Mouse (Mus musculus) retina, adult 2 months (tissue): ENCODE data around the gene Pnma1.
A peak's percentile ranks its signal among the peaks of the same experiment; 100 is the strongest.

Experiments
- DNase-seq: peaks from one replicate; pipeline ENCODE4 v3.0.0-alpha.2; 2012; ENCODE audit warnings: low read depth, low spot score

Gene Pnma1

DNA sequence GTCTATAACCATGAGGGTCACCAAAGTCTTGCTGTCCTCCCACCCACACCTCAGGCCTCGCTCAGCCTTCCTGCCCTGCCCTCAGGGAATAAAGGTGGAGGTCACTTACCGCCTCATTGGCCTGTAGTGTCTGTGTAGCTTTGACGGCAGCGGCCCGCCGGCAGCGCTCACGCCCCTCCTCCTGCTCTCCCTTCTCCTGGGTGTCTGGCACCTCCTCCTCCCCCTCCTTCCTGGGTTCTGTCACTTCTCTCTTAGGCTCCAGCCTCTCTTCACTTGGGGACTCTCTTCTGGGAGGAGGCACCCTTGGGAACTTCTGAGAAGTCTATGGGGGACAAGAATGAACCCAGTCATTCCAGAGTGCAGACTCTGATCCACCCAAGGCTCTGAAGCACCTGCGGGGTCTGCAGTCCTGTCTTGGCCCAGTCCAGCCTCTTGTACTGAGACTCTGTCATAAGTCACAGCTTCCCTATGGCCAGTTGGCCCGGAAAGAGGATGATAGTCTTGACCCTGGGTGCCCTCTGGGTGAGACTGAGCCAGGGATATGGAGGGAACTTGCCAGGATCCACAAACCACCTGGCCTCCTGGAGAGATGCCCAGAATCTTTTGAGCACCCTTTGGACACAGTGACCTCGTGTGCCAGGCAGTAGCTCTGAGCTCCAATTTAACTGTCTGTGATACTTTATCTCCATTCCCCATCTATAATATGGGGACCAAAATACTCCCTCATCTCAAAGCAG is 6.7 kb upstream of the Pnma1 start:
- DNase-seq: no peak

DNA sequence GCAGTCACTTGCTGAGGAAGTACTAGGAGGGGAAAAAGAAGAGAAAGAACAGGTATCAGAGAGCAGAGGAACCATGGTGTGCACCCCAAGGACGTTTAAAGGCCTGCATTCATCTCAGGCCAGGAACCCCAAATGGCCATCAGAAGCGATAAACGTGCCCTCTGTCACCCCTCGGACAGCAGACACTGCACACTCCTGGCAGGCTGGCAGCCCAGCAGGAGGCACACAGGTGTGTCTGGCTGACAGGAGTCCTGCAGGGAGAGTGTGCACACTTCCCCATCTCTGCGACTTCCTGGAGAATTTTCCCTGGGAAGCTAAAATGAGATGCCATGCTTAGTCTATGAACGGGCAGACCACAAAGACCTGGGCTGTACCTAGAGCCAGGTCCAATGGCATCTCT is 5.1 kb upstream of the Pnma1 start:
- no peak for DNase-seq

DNA sequence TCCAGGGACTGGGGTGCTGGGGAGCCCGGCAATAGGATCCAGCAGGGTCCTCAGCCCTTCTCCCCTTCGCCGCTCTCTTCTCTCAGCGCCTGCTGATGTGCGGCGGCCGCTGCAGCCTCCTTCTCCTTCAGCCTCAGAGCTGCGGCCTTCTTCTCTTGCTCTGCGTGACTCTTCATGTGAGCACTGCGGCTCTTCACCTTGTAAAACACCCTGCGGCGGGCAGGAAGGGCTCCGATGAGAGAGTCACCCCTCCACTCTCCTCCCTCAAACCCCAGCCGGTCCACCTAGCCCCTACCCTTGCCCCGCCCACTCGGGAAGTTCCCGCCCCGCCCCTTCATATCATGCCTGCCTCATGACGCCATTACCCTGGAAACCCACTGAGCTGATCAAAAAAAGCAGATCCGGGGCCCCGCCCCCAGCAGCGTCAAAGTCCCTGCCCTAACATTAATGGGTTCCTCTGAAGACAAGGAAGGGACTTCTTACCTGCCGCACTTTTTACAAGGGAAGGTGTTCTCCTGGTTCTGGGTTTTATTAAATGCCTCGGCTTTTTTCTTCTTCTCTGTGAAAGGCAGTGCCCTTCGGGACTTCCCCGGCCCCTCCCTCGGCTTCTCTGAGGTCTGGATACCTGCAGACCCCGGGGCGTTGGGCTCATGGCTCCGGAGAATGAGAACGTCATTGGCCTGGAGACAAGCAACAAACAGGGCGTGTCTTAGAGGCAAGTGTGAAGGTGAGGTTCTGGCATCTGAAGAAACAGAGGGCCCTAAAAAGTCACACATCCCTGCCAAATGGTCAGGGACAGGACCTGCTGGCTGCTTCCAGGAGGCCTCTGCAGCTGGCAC is 4.3 kb upstream of the Pnma1 start:
- no peak for DNase-seq

DNA sequence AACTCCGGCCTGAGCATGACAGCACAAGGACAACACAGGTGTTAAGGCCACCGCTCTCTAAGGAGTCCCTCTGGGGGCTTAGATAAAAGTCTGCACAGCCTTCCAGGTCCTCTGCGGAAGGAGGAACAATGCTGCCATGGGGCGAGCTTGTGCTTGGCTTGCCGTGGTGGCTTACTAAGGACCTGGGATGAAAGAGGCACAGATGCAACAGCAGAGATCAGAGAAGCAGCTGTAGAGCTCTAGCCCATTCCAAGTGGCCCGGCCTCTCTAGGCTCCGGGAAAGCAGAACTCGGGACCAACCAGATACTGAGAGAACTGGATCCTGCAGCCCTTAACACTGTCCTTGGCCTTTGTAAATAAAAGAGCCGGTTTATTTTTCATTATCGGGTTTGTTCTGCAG is 3.6 kb upstream of the Pnma1 start:
- DNase-seq: no peak

DNA sequence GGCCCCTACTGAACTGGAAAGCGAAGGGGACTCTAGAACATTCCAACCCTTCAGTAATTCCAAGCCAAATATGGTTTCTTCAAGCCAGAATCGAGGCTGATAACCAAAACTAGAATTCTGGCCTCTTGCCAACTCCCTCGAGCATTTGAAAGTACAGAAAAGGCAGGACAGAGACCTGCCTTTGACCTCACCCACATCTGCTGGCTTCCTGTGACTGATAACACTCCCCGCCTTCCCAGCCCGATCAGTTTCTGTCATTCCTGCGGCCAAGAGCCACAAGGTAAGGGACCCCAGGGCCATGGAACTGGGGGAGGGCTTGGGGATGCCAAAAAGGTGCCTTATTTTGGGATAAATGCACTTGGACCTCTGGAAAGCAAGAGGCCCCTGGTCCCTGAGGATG is 2.7 kb upstream of the Pnma1 start:
- DNase-seq: no peak

DNA sequence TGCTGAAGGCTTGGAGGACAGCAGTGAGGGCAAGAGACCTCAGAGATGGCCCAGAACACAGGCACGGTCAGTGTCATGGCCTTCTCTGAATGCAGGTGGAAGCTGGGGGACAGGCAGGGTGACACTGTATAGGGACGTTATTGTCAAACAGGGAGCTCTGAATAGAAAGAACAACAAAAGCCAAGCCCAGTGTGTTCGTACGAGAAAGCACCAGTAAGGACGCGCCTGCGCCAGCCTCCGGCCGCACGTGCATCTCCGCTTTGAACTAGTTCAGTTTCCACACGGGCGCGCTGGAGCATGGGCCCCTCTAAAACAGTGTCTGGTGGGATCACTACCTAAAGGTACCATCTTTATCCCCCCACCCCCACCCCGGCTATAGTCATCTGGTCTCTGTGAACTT is 1.7 kb upstream of the Pnma1 start:
- no peak for DNase-seq

DNA sequence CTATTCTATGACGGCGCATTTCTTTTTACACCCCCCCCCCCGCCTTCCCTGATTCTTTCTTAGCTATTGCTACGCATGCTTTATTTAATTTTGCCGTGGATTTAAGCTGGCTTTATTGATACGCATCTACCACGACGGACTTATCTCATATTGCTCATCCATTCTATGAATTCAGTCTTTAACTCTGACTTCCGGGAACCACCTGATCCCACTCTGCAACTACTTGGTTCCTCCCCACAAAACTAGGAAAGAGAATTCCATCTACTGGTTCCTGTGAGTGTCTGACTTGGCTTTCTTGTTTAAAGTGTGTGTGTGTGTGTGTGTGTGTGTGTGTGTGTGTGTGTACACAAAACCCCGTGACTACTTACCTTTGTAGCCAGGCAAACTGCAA is 328 bp upstream of the Pnma1 start:
- DNase-seq: no peak

DNA sequence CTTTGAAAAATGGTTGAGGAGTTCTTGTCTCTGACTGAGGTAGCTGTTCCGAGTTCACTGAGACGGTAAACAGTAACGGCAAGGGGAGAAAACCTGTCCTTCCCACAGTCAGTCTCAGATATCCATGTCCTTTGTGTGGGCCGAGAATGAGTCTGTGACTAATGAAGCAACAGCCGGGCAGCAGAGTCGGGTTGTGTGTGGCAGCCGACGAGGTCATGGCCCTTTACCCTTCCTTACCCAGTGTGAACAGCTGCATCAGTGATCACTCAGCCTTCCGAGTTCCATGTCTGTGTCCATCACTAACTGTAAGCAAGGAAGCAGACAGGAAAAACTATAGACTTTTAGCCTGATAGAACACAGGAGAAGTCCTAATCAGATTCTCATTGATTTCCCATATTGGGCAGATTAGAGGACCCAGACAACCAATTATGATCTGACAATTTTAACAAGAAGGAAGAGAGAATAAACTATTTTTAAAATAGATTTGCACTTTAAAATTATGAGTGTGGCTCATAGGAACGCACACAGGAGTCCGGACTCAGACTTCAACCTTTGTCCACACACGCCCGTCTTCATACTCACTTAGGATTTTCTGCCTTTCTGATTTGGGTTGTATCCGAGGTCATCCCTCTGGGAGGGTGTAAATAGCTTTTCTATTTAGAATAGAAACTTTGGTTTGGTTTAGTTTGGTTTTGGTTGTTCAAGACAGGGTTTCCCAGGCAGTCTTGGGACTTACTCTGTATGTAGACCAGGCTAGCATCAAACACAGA is 5.8 kb downstream of the Pnma1 start:
- DNase-seq: no peak

DNA sequence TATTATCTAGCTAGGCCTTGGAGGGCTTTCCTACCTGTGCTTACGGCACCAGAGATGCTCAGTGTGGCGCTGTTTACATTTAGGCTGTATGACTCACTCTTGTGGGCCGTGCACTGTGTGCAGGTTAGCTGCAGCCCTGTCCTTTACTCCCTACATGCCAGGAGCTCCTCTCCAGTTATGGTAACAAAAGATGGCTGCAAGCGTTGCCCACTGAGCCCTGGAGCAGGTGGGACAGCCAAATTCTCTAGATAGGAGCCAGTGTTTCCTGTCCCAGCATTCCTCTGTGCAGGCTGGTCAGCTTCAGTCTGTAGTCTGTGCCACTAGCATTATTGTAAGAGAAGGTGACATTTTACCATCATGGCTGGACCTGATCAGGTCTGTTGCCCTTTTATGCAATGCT is 7.0 kb downstream of the Pnma1 start:
- no peak for DNase-seq

DNA sequence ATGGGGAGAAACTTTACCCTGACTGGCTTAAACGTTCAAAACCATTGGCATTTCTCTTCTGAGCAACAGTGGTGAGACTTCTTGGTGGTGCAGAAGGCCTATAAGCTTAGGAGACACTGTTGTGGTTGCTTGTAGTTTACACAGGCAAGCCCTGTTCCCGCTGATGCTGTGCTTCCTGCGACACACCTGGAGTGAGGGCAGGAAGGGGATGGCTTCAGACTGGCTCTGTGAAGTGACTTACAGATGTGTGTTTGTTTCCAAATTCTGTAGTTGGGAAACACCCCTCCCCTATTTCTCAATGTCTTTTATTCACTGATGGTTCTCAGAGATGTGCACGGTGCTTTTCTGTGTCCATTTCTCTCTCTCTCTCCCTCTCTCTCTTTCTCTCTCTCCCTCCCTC is 8.2 kb downstream of the Pnma1 start:
- no peak for DNase-seq

DNA sequence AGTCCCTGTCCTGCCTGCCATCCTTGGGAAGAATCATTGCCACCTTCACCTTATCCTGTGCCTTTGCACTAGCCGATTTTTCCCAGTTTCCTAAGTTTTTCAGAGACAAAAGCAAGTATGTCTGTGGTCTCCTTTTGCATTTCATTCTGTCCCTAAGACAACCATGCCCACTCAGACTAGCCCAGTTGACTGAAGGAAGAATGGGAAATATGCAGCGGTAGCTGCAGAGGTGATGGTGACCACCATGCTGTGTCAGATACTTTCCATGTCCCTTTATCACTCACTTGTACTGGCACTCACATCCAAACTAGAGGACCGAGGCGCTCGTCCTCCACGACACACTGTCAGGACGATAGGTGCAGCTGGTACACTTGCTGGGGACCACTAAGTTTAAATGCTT is 11.2 kb downstream of the Pnma1 start:
- DNase-seq: no peak

DNA sequence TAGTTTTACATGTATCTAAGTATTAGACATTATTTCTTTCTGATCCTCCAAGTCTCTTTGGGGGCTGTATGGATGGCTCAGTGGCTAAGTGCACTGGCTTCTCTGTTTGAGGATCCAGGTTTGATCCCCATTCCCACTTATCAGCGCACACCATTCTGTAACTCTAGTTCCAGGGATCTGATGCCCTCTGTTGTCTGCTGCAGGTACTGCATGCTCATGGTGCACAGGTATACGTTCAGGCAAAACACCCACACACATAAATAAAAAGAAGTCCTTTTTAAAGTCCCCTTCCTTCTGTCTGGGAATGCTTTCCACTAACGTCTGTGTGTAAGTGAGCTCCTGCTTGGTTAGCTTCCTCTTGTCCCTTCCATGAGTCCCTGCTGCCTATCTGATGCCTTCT is 16.0 kb downstream of the Pnma1 start:
- DNase-seq: no peak

DNA sequence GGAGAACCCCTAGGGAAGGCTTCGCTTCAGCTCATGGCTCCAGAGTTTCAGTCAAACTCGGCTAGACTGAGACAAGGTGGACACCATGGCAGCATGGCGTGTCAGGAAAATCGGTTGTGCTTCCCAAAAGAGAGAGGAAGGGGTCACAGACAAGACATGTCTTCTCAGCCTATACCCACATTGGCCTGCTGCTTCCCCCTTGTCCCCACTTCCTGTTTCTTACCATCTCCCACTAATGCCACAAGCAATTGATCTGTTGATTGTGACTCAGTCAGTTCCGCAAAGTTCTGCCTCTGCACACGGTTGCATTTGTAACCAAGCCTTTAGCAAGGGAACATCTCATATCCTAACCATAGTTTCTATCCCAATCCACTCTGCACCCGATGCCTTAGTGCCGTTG is 18.4 kb downstream of the Pnma1 start:
- DNase-seq: no peak

DNA sequence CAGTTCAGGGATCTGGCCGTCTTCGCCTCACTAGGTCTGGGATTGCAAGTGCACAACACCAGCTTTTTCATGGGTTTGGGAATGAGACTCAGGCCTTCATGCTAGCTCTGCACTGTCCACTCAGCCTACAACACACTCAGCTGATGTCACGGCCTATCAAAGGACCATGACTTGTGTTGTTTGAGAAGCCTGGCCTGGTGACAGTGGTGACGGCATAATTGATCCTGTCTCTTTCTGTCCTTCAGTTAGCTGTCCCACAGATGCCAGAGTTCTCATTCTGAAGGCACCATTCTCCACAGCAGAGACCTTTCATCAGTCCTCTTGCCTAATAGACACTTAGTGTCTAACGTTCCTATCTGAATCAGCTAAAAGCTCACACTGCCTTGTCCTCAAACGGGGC is 19.7 kb downstream of the Pnma1 start:
- DNase-seq: no peak

DNA sequence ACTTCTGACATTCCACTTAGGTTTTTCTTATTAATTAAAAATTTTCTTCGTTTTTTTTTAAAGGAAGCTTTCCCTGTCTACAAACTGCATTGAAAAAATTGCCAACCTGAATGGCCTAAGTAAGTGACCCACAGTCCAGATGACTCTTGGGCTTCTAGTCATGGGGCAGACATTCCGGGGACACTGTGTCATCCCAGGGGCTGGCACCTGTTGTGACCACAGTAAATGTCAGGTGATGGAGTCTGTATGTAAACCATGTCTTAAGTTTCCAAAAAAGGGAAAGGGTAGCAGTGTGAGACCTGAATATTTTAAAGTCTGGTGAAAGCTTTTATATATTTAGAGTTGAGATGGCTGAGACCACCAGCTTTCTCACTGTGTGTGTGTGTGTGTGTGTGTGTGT is 21.4 kb downstream of the Pnma1 start:
- DNase-seq: no peak

DNA sequence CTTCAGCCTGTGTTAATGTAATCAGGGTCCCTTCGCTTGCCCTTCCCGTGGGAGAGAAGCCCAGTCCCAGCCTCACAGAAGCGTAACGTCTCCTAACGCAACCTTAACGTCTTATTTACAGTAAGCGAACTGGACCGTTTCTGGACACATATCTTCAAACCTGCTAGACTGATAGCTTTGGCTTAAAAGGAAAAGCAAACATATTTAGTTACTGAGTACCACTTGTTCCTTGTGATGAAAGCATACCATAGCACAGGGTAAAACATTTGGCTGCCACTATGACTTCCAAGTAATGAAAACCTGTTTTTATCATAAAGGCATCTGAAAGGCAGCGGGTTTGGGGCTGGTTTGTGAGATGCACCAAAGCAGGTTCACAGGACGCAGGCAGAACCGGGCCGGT is 22.4 kb downstream of the Pnma1 start:
- DNase-seq: no peak

DNA sequence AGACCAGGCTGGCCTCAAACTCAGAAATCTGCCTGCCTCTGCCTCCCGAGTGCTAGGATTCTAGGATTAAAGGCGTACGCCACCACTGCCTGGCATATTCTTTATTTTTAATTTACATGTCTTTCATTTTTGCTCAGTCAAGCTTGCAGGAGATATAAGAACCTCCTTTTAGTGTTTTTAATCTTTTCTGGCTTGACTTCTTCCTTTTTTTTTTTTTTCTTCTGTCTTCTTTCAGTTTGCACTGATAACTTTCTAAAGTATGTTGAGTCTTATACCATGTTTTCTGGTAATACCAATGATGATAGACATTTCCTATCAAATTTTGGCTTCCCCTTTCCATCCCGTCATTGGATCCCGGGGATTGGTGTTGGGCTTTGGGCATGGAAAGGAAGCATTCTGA is 28.7 kb downstream of the Pnma1 start:
- DNase-seq: no peak

DNA sequence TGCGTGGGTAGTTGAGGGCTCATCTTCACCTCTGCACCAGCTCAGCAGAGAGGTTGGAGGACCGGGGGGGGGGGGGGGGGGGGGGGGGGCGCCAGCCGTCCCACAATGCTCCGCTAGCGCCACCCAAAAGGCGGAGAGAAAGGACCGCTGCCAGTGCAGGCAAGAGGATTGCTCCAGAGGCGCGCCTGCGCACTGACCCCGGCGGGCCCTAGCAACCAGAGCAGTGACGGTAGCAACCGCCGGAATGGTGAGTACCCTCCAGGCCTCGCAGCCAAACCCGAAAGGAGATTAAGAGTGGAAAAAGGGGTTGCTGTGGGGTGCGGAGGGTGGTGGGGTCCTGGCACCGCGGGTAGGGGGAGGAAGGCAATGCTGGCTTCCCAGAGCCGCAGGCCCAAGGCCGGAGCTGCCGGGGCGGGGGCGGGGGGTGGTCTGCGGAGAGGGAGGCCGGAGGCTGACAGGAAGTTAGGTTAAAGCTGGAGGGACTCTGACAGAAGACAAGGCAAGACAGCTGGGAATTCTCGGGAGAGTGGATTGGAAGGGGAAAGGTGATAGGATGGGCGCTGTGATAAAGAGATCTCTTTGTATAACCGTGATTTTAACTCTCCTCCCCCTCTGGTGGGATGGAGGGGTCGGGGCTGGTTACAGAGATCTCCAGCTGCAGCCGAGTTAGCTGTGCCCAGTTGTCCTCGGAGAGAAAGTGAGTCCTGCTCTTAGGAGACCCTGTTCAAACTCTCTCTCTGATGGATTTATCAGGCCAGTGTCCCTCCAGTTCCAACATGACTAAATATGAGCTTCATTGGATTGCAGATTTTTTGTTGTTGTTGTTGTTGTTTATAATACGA is 33.9 kb downstream of the Pnma1 start, which contains the start of gene Dnal1:
Gene Dnal1, plus strand, starts transcription at position 214 of the 842 bp plus-strand sequence.
- peak; percentile 81 for DNase-seq

DNA sequence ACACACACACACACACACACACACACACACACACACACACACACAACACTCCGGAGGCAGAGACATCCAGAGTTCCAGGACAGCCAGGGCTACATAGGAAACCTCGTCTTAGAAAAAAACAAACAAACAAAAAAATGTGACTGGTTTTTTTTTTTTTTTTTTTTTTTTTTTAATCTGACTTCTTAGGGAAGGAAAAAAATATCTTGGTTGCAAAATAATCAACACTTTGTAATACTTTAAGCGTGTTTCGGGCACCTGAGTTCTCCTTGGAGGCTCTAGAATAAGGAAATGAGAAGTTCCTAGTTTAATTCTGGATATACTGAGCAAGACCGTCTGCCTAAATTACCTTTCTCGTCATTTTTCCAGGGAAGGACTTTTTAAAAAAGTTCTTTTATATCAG is 34.6 kb downstream of the Pnma1 start:
- no peak for DNase-seq

DNA sequence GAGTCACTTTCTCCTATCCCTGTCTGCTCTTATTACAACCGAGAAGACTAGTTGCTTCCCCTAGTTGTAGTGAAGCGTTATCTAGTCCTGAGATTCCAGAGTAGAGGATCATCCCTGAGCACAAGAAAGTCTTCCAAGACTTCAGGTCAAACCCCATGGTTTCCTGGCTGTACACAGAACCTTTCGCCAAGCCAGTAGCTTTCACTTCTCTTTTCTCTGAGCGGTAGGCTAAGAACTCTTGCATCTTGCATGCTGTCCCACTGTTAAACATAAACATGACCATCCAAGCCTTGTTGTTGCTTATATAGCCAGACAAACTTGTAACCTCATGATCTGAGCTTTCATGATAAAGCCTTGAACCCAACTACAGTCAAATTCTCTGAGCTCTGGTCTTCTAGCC is 37.5 kb downstream of the Pnma1 start:
- no peak for DNase-seq

DNA sequence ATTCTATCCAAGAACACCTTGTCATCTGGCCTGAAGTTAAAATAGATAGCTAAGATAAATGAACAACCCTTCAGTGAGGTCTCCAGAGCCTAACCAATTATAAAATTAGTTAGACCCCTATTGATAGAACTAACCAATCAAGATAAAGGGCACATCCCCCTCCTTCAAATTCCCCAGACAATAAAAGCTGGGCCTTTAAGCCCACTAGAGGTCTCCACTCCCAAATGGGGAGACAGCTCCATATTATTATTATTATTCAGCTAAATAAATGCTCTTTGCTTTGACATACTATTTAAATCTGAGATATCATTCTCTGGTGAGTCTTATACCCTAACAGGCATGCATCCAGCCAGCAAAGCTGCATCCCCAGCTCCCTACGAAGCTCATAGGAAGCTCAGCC is 38.4 kb downstream of the Pnma1 start:
- no peak for DNase-seq

DNA sequence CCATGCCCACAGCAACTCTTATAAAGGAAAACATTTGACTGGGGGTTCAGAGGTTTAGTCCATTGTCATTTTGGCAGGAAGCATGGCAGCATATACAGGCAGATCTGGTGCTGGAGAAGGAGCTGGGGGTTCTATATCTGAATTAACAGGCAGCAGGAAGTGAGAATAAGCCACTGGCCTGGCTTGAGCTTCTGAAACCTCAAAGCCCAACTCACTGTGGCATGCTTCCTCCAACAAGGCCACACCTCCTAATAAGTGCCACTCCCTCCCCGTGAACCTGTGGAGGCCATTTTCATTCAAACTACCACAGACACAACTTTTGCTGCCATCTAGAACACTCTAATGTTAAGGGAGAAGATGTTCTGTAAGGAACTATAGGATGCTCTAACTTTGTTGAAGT is 40.6 kb downstream of the Pnma1 start:
- DNase-seq: no peak
